Mouse (Mus musculus): ENCODE data around the gene Abcb1a.

DNA sequence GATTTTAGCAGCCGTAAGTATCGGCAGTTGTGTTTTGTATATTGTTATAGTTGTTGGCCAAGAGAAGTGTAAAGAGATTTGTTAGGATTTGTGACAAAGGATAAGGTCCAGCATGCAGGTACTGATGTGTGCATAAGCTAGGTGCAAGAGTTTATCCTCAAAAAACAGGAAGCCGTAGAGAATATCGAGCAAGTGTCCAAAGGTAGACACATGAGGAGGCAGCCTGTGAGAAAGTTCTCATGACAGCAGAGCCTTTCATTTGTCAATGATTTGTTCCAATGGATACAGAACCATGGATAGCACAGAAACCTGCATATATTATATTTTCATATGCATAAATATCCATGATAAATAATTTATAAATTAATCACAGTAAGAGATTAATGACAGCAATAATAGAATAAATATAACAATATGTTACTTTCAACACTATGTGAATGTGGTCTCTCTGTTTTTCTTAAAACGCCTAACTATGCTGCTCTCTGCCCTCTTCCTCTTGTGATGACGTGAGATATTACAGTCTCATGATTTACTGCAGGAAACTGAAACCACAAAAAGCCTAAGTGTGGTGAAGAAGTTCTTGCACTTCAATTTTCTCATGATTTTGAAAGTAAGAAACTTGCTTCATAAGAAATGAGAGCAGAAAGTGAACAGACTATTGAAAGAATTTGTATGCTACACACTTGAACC lies 15.5 kb downstream of the Abcb1a start:
- TF ChIP-seq E2F4 (IDR thresholded peaks at IDR 0.05; ENCODE audit: insufficient read depth) = no peak
- TF ChIP-seq POLR2A (IDR thresholded peaks at IDR 0.05; ENCODE audit: insufficient read length, low read depth) = no peak
- TF ChIP-seq CEBPB (IDR thresholded peaks at IDR 0.05; ENCODE audit: insufficient read depth, poor library complexity, severe bottlenecking) = no peak
- no peak for TF ChIP-seq REST (IDR thresholded peaks at IDR 0.05; ENCODE audit: insufficient read depth, insufficient read length)
- TF ChIP-seq TCF3 (IDR thresholded peaks at IDR 0.05; ENCODE audit: insufficient read length, low read depth) = no peak
- TF ChIP-seq MAX (IDR thresholded peaks at IDR 0.05; ENCODE audit: low read depth) = no peak
- no peak for TF ChIP-seq POLR2AphosphoS2 (IDR thresholded peaks at IDR 0.05; ENCODE audit: insufficient read length, low read depth)
- no peak for TF ChIP-seq TCF12 (IDR thresholded peaks at IDR 0.05; ENCODE audit: insufficient read depth, poor library complexity, severe bottlenecking)
